Mouse (Mus musculus) small intestine, adult 2 months (tissue): Measurements from ENCODE around the gene Gm28434. TPM values are rescaled to one million over a fixed set of nuclear protein-coding genes. Genes with fewer than 3 reads are reported as not detected.

Source experiments
- H3K27ac ChIP-seq: fragments of 200-500 bp; 2 replicates; pipeline ENCODE4 v1.5.1; 2012; ENCODE audit warnings: low read depth, low read length, control low read depth, inconsistent platforms; ENCODE audit not compliant: insufficient read depth
- H3K27me3 ChIP-seq: fragments of 200-500 bp; 2 replicates; pipeline ENCODE4 v1.6.1; 2012; ENCODE audit warnings: mild to moderate bottlenecking, moderate library complexity, low read length, inconsistent platforms; ENCODE audit not compliant: control insufficient read depth, insufficient read depth
- H3K36me3 ChIP-seq: fragments of 200-500 bp; 2 replicates; pipeline ENCODE4 v1.6.1; 2012; ENCODE audit warnings: mild to moderate bottlenecking, low read length, control low read depth, inconsistent platforms; ENCODE audit not compliant: control insufficient read depth, insufficient read depth
- H3K4me1 ChIP-seq: fragments of 200-500 bp; 2 replicates; pipeline ENCODE4 v1.6.1; 2012; ENCODE audit warnings: low read length, inconsistent platforms, mixed read lengths; ENCODE audit not compliant: control insufficient read depth, insufficient read depth, insufficient read length
- H3K4me3 ChIP-seq: fragments of 200-500 bp; 2 replicates; pipeline ENCODE4 v1.5.1; 2012; ENCODE audit warnings: low read depth, mild to moderate bottlenecking, control low read depth, inconsistent platforms, low read length, moderate library complexity
- CTCF ChIP-seq: fragments of 200-500 bp; IDR thresholded peaks from 2 replicates; pipeline ENCODE4 v1.5.1; 2012; ENCODE audit warnings: low read depth, mild to moderate bottlenecking, control low read depth, inconsistent platforms, low read length, moderate library complexity, mixed read lengths; ENCODE audit not compliant: insufficient replicate concordance, insufficient read length; ENCODE audit errors: extremely low read depth
- POLR2A ChIP-seq: fragments of 200-500 bp; IDR thresholded peaks from 2 replicates; pipeline ENCODE4 v1.6.1; 2012; ENCODE audit warnings: low read depth, mild to moderate bottlenecking, control low read depth, inconsistent platforms, low read length, moderate library complexity
- WGBS: fragments of 180-500 bp; shearing (Covaris S2); methylation state at CpG from one replicate; pipeline ENCODE4 v1.1.7; 2018; 5-methylcytosine and 5-hydroxymethylcytosine counted together
- polyA plus RNA-seq: library from polyadenylated mRNA; depleted of rRNA; stranded (reverse); fragments of >200 nt; gene quantifications from 2 replicates; pipeline ENCODE4 v1.2.3, GENCODE M21; 2012; rRNA removed

Gene Gm28434
- polyA plus RNA-seq, 1 experiment, result not detected

- Histone ChIP-seq H3K27me3 (no peaks in the 10 kb centered on the region), H3K4me3 (no peak within 1 kb of the TSS), H3K27ac (no peak within 1 kb of the TSS), H3K36me3 (no peaks in the 10 kb centered on the region), H3K4me1 (no peaks in the 10 kb centered on the region)
- 80% methylated on average over 3 of the region's 3 CpGs for WGBS
- TF ChIP-seq CTCF (no peak), POLR2A (no peak)
These were observed 32.9 kb downstream of the Gm28434 start, which contains the start of gene Smr3a for GRCm38 (mm10) chr5:88002249-88002648. Gene Smr3a, plus strand, starts transcription at chr5:88002549.

DNA sequence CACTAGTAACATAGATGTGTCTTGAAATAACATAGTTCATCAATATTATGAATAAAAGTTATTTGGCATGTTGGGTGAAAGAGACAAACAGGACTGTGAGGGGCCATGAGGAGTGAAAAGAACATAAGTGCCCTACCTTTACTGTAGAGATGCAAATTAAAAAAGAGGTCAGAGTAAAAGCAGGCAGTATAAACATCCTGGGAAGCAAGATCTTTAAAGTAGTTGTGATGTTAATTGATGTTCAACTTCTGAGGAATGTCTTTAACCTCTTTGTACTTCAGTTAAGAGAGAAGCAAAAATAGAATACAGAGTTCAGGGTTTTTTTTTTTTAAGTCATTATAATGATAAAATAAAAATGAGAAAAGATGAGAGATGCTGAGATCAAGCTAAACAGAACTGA lies 35.9 kb downstream of the Gm28434 start:
- Histone ChIP-seq H3K4me3 (no peak overlapping the region), H3K27me3 (no peaks in the 10 kb centered on the region), H3K36me3 (no peaks in the 10 kb centered on the region), H3K27ac (no peak overlapping the region), H3K4me1 (no peaks in the 10 kb centered on the region)
- no peak for TF ChIP-seq POLR2A
- no peak for TF ChIP-seq CTCF

Other genes starting within 250 kb of the Gm28434 start
- not detected in 2 replicates for gene Csn1s2a, start 194.9 kb upstream of the Gm28434 start, polyA plus RNA-seq
- not detected in 2 replicates for gene Csn1s2b, start 161.4 kb upstream of the Gm28434 start, polyA plus RNA-seq
- not detected in 2 replicates for gene Prr27, start 143.8 kb upstream of the Gm28434 start, polyA plus RNA-seq
- not detected in 2 replicates for gene Odam, start 84.5 kb upstream of the Gm28434 start, polyA plus RNA-seq
- gene Csn3, start 43.9 kb upstream of the Gm28434 start, polyA plus RNA-seq, result not detected in 2 replicates
- not detected in 2 replicates for gene 2310003L06Rik, start 58 bp upstream of the Gm28434 start, polyA plus RNA-seq
- gene Cabs1, start 9.9 kb downstream of the Gm28434 start, polyA plus RNA-seq, result not detected in 2 replicates
- not detected in 2 replicates for gene Smr3a, start 33.0 kb downstream of the Gm28434 start, polyA plus RNA-seq
- not detected in 2 replicates for gene Smr2, start 117.0 kb downstream of the Gm28434 start, polyA plus RNA-seq
- not detected in 2 replicates for gene Gm11116, start 142.0 kb downstream of the Gm28434 start, polyA plus RNA-seq
- not detected in 2 replicates for gene Gm11115, start 184.6 kb downstream of the Gm28434 start, polyA plus RNA-seq